Mouse (Mus musculus) erythroblast, embryonic 14.5 days (primary cell): ENCODE measurements around the gene Ifna1.

Source experiments
- GATA1 ChIP-seq: IDR thresholded peaks from 2 replicates; pipeline ENCODE4 v1.6.1; 2012; ENCODE audit warnings: low read length, inconsistent platforms, mixed read lengths
- TAL1 ChIP-seq: IDR thresholded peaks from 3 replicates; pipeline ENCODE4 v1.6.1; 2012; ENCODE audit warnings: low read length, inconsistent platforms, mixed read lengths

- no peak for TF ChIP-seq GATA1
- TF ChIP-seq TAL1, result no peak
These were observed 19.4 kb upstream of the Ifna1 start for GRCm38 (mm10) chr4:88830523-88830922.
